Mouse (Mus musculus): ENCODE results near the gene Mrpl43. TPM values are rescaled to one million over a fixed set of nuclear protein-coding genes. Genes with fewer than 3 reads are reported as not detected.
"Not testable (repeated sequence)": the region's sequence is repeated elsewhere in the genome, so short reads cannot be mapped to it uniquely, and the experiment has no call there.

Gene Mrpl43
- polyA plus RNA-seq, 1 experiment from 2014 or later, result 96.2 TPM

- H3K27ac ChIP-seq (replicated peaks), result no peak overlapping the region
- 67% methylated on average over 11 of the region's 11 CpGs for WGBS
- peaks cover 2% of the 10 kb centered on the region; the same call in 1 of the 2 replicates for H3K36me3 ChIP-seq
- H3K9me3 ChIP-seq (replicated peaks), result no peaks in the 10 kb centered on the region
- no peak overlapping the region for H3K4me3 ChIP-seq (replicated peaks)
- H3K4me1 ChIP-seq, result peaks cover 39% of the 10 kb centered on the region
- no peak for ATAC-seq (ENCODE audit: low FRiP score)
- no peak overlapping the region for H3K4me2 ChIP-seq
- H3K27me3 ChIP-seq (replicated peaks), result peaks cover 20% of the 10 kb centered on the region
- no peak overlapping the region for H3K9ac ChIP-seq (replicated peaks)
Observed at GRCm38 (mm10) chr19:45044389-45044927, 38.2 kb upstream of the Mrpl43 start.

GRCm38 (mm10) chr19:45040214-45040613 lies 34.0 kb upstream of the Mrpl43 start:
- Histone ChIP-seq H3K36me3 (no peaks in the 10 kb centered on the region), H3K4me1 (peaks cover 5% of the 10 kb centered on the region), H3K27me3 (replicated peaks) (peaks cover 21% of the 10 kb centered on the region), H3K27ac (replicated peaks) (no peak overlapping the region), H3K4me3 (replicated peaks) (no peak overlapping the region), H3K9ac (replicated peaks) (no peak overlapping the region), H3K4me2 (no peak overlapping the region), H3K9me3 (replicated peaks) (no peaks in the 10 kb centered on the region)
- no peak for ATAC-seq (ENCODE audit: low FRiP score)
- WGBS, result 51% methylated on average over 13 of the region's 13 CpGs

DNA sequence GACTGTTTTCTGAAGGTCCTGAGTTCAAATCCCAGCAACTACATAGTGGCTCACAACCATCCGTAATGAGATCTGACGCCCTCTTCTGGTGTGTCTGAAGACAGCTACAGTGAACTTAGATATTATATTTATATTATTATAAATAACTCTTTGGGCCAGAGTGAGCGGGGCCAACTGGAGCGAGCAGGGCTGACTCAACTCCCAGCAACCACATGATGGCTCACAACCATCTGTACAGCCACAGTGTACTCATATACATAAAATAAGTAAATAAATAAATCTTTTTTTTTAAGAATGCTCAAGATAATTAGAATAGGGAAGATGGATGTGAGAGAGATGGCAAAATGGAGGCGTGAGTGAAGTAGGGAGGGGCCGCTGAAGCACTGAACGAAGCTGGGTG lies 32.0 kb upstream of the Mrpl43 start:
- not testable (repeated sequence) for H3K4me1 ChIP-seq; H3K9me3 ChIP-seq (replicated peaks); H3K36me3 ChIP-seq; H3K4me3 ChIP-seq (replicated peaks); H3K9ac ChIP-seq (replicated peaks); H3K27ac ChIP-seq (replicated peaks); ATAC-seq (ENCODE audit: low FRiP score); H3K4me2 ChIP-seq
- 94% methylated on average over 7 of the region's 7 CpGs for WGBS
- peaks cover 13% of the 10 kb centered on the region for H3K27me3 ChIP-seq (replicated peaks)

DNA sequence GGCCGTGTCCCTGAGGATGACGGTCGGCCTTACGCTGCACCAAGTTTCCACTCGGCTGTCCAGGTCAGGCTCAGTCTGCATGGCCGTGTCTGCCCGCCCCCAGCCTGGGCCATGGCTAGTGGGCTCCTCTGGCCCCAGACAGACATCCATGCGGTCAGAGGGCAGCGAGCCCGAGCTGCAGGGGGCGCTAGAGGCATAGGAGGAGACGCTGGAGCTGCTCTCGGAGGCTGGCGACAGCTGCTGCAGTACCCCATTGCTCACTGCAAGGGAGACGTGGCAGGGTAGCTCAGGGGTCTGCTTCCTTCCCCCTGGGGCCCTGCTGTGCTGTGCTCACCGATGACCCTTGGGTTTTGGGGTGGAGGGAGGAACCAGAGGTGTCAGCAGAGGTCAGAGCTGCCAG lies 30.6 kb upstream of the Mrpl43 start:
- H3K4me3 ChIP-seq (replicated peaks), result no peak overlapping the region
- no peak for ATAC-seq (ENCODE audit: low FRiP score)
- H3K9me3 ChIP-seq (replicated peaks), result no peaks in the 10 kb centered on the region
- H3K27ac ChIP-seq (replicated peaks), result no peak overlapping the region
- no peak overlapping the region for H3K9ac ChIP-seq (replicated peaks)
- H3K4me1 ChIP-seq, result peaks cover 6% of the 10 kb centered on the region; the same call in 1 of the 2 replicates
- 26% methylated on average over 16 of the region's 16 CpGs for WGBS
- no peak overlapping the region for H3K4me2 ChIP-seq
- peaks cover 13% of the 10 kb centered on the region for H3K27me3 ChIP-seq (replicated peaks)
- no peaks in the 10 kb centered on the region for H3K36me3 ChIP-seq

- peaks cover 24% of the 10 kb centered on the region for H3K4me1 ChIP-seq
- no peak overlapping the region for H3K4me2 ChIP-seq
- no peak overlapping the region for H3K27ac ChIP-seq (replicated peaks)
- H3K27me3 ChIP-seq (replicated peaks), result peaks cover 6% of the 10 kb centered on the region; the same call in 1 of the 2 replicates
- H3K9ac ChIP-seq (replicated peaks), result no peak overlapping the region
- no peak overlapping the region for H3K4me3 ChIP-seq (replicated peaks)
- WGBS, result 48% methylated on average over 17 of the region's 17 CpGs
- no peaks in the 10 kb centered on the region for H3K9me3 ChIP-seq (replicated peaks)
- H3K36me3 ChIP-seq, result no peaks in the 10 kb centered on the region
- ATAC-seq (ENCODE audit: low FRiP score), result no peak
Observed at GRCm38 (mm10) chr19:45032570-45033332, 26.5 kb upstream of the Mrpl43 start.

DNA sequence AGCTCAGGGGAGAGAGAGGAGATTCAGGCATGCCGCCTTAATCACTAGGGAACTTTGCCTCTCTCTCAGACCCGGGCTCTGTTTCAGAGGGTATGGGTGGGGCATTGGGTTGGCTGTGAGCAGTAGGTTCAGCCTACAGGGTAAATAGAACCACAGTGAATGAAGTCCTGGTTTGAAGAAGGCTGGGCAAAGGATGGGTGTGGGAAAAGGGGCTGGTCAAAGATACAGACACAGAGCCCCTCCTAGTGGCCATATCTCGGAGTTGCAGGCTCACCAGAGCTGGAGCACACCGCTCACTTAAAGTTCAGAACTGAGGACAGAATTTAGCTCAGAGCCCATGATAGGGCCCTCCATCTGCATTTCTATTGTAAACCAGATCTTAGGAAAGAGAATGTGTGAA lies 25.5 kb upstream of the Mrpl43 start:
- Histone ChIP-seq H3K4me2 (no peak overlapping the region), H3K4me1 (peaks cover 24% of the 10 kb centered on the region), H3K27ac (replicated peaks) (no peak overlapping the region), H3K9me3 (replicated peaks) (no peaks in the 10 kb centered on the region), H3K27me3 (replicated peaks) (peaks cover 4% of the 10 kb centered on the region; the same call in 1 of the 2 replicates), H3K4me3 (replicated peaks) (no peak overlapping the region), H3K9ac (replicated peaks) (no peak overlapping the region), H3K36me3 (peaks cover 5% of the 10 kb centered on the region)
- WGBS, result 19% methylated on average over 4 of the region's 4 CpGs
- ATAC-seq (ENCODE audit: low FRiP score), result 0 out of 2 replicates have a peak, but pooled peaks have one; percentile 4

DNA sequence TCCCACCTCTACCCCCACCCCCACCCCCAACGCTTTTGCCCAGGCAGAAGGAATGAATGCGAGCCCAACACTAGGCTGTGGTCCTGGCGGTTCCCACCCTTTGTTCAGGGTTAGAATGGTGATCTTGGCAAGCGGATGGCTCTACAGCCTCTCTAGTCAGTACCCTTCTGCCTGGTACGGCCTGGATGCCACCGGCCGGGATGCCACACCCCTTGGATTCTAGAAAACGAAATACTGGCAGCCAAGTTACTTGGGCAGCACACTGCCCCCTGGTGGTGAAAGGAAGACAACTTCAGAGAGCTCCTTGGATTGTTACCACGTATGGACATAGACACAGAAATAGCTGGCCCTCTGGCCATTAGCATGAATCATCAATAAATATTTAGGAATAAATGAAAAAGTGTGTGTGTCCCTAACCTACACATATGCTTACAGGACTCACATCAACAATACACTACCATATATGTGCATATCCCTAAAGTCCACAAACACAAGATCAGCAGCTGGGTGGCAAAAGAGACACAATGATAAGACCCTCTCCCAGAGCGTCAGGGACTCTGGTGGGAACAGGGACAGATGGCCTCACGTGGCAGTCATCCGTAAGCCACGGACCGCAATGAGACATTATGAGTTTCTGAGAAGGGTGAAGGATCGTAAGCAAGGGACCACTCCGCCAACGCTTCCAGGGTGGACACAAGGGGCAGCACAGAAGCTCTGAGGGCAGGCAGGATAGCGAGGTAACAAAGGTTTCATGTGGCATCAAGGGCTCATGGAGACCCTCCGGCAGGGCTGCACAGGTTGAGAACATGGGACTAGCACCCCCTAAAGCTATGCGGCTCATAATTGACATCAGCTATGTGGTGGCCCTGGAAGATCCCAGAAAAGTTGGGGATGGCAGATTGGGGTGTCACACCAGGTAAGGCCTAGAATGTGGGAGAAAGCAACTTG lies 24.8 kb upstream of the Mrpl43 start:
- Histone ChIP-seq H3K4me3 (replicated peaks) (no peak overlapping the region; the same call in 1 of the 2 replicates), H3K36me3 (peaks cover 13% of the 10 kb centered on the region), H3K27me3 (replicated peaks) (no peaks in the 10 kb centered on the region), H3K4me2 (peak overlapping the region; percentile 50), H3K27ac (replicated peaks) (no peak overlapping the region), H3K4me1 (peaks cover 24% of the 10 kb centered on the region), H3K9ac (replicated peaks) (no peak overlapping the region), H3K9me3 (replicated peaks) (no peaks in the 10 kb centered on the region)
- 38% methylated on average over 20 of the region's 20 CpGs for WGBS
- ATAC-seq (ENCODE audit: low FRiP score), result no peak

GRCm38 (mm10) chr19:45030111-45030510 lies 23.9 kb upstream of the Mrpl43 start:
- Histone ChIP-seq H3K36me3 (peaks cover 21% of the 10 kb centered on the region), H3K4me2 (no peak overlapping the region), H3K9ac (replicated peaks) (no peak overlapping the region), H3K4me3 (replicated peaks) (no peak overlapping the region), H3K9me3 (replicated peaks) (no peaks in the 10 kb centered on the region), H3K27ac (replicated peaks) (no peak overlapping the region; the same call in 1 of the 2 replicates), H3K27me3 (replicated peaks) (no peaks in the 10 kb centered on the region), H3K4me1 (peaks cover 24% of the 10 kb centered on the region)
- WGBS, result 41% methylated on average over 8 of the region's 8 CpGs
- no peak for ATAC-seq (ENCODE audit: low FRiP score)

DNA sequence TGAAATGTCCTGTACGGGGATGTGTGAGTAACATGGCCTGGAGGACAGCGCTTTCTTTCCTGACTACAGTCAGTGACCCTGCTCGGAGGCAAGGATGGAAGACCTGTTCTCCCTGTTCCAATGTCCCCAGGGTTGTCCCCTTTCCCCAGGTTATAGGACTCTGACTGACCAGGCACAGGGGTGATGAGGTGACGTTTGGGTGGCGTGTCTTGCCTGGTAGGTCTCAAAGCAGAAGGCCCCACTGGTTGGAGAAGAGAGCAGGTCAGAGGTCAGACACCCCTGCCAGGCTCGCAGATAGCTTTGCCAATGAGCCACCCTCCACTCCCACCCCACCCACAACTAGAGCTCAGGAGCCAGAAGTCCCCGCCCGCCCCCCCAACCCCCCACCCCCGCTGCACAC lies 23.3 kb upstream of the Mrpl43 start:
- no peak overlapping the region for H3K9ac ChIP-seq (replicated peaks)
- no peaks in the 10 kb centered on the region for H3K9me3 ChIP-seq (replicated peaks)
- H3K4me1 ChIP-seq, result peaks cover 24% of the 10 kb centered on the region
- no peaks in the 10 kb centered on the region for H3K27me3 ChIP-seq (replicated peaks)
- 63% methylated on average over 9 of the region's 9 CpGs for WGBS
- no peak overlapping the region for H3K27ac ChIP-seq (replicated peaks)
- H3K4me2 ChIP-seq, result no peak overlapping the region
- peaks cover 25% of the 10 kb centered on the region for H3K36me3 ChIP-seq
- ATAC-seq (ENCODE audit: low FRiP score), result no peak
- no peak overlapping the region for H3K4me3 ChIP-seq (replicated peaks)

GRCm38 (mm10) chr19:45028746-45029145 lies 22.5 kb upstream of the Mrpl43 start:
- 62% methylated on average over 19 of the region's 19 CpGs for WGBS
- no peak for ATAC-seq (ENCODE audit: low FRiP score)

DNA sequence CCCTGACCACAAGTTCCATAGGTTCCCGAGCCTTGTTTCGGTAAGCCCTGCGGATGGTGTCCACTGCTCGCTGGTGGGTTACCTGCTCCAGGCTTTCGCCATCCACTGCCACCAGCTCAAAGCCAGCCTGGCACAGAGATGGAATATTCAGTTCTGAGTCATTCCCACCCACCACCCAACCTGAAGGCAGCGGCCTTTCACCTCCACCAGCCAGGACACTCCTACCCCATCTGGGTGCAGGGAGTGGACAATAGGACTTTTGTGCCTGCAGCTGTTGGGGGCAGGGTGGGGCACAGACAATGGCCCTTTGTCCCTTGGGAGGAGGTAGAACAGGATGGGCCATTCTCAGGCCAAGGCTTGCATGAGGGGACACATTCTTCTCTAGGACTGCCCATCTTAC lies 21.6 kb upstream of the Mrpl43 start:
- Histone ChIP-seq H3K4me1 (peaks cover 27% of the 10 kb centered on the region), H3K9me3 (replicated peaks) (no peaks in the 10 kb centered on the region), H3K9ac (replicated peaks) (no peak overlapping the region), H3K27ac (replicated peaks) (no peak overlapping the region), H3K36me3 (peaks cover 33% of the 10 kb centered on the region), H3K27me3 (replicated peaks) (no peaks in the 10 kb centered on the region), H3K4me2 (no peak overlapping the region), H3K4me3 (replicated peaks) (no peak overlapping the region)
- no peak for ATAC-seq (ENCODE audit: low FRiP score)
- 86% methylated on average over 6 of the region's 6 CpGs for WGBS

More at GRCm38 (mm10) chr19:45028746-45029145, 22.5 kb upstream of the Mrpl43 start:
- Histone ChIP-seq H3K27me3 (replicated peaks) (no peaks in the 10 kb centered on the region), H3K36me3 (peaks cover 30% of the 10 kb centered on the region), H3K4me2 (no peak overlapping the region), H3K4me3 (replicated peaks) (no peak overlapping the region), H3K9ac (replicated peaks) (no peak overlapping the region), H3K9me3 (replicated peaks) (no peaks in the 10 kb centered on the region), H3K4me1 (peaks cover 27% of the 10 kb centered on the region), H3K27ac (replicated peaks) (no peak overlapping the region)

All from neural tube, embryonic 15.5 days (tissue).